Mouse (Mus musculus): ENCODE results near the gene 4921539E11Rik.

- TF ChIP-seq CTCF (IDR thresholded peaks at IDR 0.05; ENCODE audit: low read depth) (no peak), EP300 (IDR thresholded peaks at IDR 0.05; ENCODE audit: low read depth) (no peak)
These were observed 25.2 kb upstream of the 4921539E11Rik start for GRCm38 (mm10) chr4:103315861-103316260.
